Mouse (Mus musculus) heart, embryonic 15.5 days (tissue): ENCODE measurements around the gene Arntl2. TPM values are rescaled to one million over a fixed set of nuclear protein-coding genes. Genes with fewer than 3 reads are reported as not detected.

Experiments used
- ATAC-seq: fragments of 200-750 bp; cut with Nextera tagmentation; replicated peaks from 2 replicates; pipeline ENCODE4 v1.8.0; 2017; ENCODE audit warnings: low read depth, moderate TSS enrichment; ENCODE audit not compliant: insufficient number of reproducible peaks, insufficient read depth, low FRiP score
- H3K27ac ChIP-seq: fragments of 300-500 bp; sonication (generic); 2 replicates; pipeline ENCODE4 v1.5.1; 2015; ENCODE audit warnings: mild to moderate bottlenecking, inconsistent platforms
- H3K27me3 ChIP-seq: fragments of 300-500 bp; sonication (generic); 2 replicates; pipeline ENCODE4 v1.6.1; 2015; ENCODE audit warnings: inconsistent platforms
- H3K36me3 ChIP-seq: fragments of 300-500 bp; sonication (generic); 2 replicates; pipeline ENCODE4 v1.6.1; 2015; ENCODE audit warnings: mild to moderate bottlenecking, inconsistent platforms
- H3K4me1 ChIP-seq: fragments of 300-500 bp; sonication (generic); replicated peaks from 2 replicates; pipeline ENCODE4 v1.6.1; 2015; ENCODE audit warnings: inconsistent platforms
- H3K4me2 ChIP-seq: fragments of 300-500 bp; sonication (generic); 2 replicates; pipeline ENCODE4 v1.6.1; 2015; ENCODE audit warnings: inconsistent platforms, mild to moderate bottlenecking, moderate library complexity
- H3K4me3 ChIP-seq: fragments of 300-500 bp; sonication (generic); 2 replicates; pipeline ENCODE4 v1.5.1; 2015; ENCODE audit warnings: mild to moderate bottlenecking, inconsistent platforms
- H3K9ac ChIP-seq: fragments of 300-500 bp; sonication (generic); 2 replicates; pipeline ENCODE4 v1.6.1; 2015; ENCODE audit warnings: mild to moderate bottlenecking, inconsistent platforms
- H3K9me3 ChIP-seq: fragments of 300-500 bp; sonication (generic); replicated peaks from 2 replicates; pipeline ENCODE4 v1.6.1; 2016; ENCODE audit warnings: inconsistent platforms
- WGBS: fragments of 180-500 bp; shearing (Covaris S2); methylation state at CpG from one replicate; pipeline ENCODE4 v1.1.7; 2015; ENCODE audit warnings: mixed read lengths; 5-methylcytosine and 5-hydroxymethylcytosine counted together
- polyA plus RNA-seq: library from polyadenylated mRNA; unstranded; fragments of >200 nt; fragmentation: Nextera tagmentation; extraction: Ambion mirVana; gene quantifications from 2 replicates; pipeline ENCODE4 v1.2.1, GENCODE M21; 2015

The Arntl2 gene
- polyA plus RNA-seq, 1 experiment from 2014 or later = 2.6 TPM

DNA sequence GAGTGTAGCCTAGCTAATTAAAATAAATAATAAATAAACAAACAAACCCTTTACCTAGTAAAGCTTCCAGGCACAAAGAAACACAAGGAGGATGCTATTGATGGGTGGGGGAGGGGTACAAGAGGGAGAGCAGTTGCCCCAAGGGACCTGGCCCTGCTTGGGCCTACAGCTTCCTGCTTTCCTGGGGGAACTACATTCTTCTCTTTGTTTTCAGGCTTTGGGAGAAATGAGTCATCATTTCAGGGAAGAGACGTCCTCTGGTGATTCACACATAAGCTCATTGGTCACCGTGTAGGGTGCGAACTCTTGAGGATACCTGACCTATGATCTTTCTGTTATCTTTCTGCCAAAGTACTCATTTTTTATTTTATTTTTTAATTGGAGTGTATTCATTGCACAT, 2.3 kb upstream of the Arntl2 start:
- 47% methylated on average over 3 of the region's 3 CpGs for WGBS
- no peak overlapping the region for H3K27ac ChIP-seq
- no peak overlapping the region for H3K4me3 ChIP-seq
- no peaks in the 10 kb centered on the region for H3K36me3 ChIP-seq
- no peak overlapping the region for H3K9ac ChIP-seq
- no peaks in the 10 kb centered on the region for H3K9me3 ChIP-seq
- H3K27me3 ChIP-seq = no peaks in the 10 kb centered on the region
- peaks cover 15% of the 10 kb centered on the region for H3K4me1 ChIP-seq
- no peak for ATAC-seq
- no peak overlapping the region for H3K4me2 ChIP-seq

- no peak overlapping the region; the same call in 1 of the 2 replicates for H3K27ac ChIP-seq
- peak overlapping the region; percentile 64 for H3K9ac ChIP-seq
- H3K4me3 ChIP-seq = peak overlapping the region; percentile 60
- H3K36me3 ChIP-seq = no peaks in the 10 kb centered on the region
- no peaks in the 10 kb centered on the region for H3K9me3 ChIP-seq
- peak; percentile 4; the same call in 1 of the 2 replicates for ATAC-seq
- peaks cover 15% of the 10 kb centered on the region for H3K4me1 ChIP-seq
- peak overlapping the region; percentile 92 for H3K4me2 ChIP-seq
- WGBS = 11% methylated on average over 22 of the region's 22 CpGs
- no peaks in the 10 kb centered on the region for H3K27me3 ChIP-seq
These were observed 510 bp upstream of the Arntl2 start for GRCm38 (mm10) chr6:146795166-146795923.

DNA sequence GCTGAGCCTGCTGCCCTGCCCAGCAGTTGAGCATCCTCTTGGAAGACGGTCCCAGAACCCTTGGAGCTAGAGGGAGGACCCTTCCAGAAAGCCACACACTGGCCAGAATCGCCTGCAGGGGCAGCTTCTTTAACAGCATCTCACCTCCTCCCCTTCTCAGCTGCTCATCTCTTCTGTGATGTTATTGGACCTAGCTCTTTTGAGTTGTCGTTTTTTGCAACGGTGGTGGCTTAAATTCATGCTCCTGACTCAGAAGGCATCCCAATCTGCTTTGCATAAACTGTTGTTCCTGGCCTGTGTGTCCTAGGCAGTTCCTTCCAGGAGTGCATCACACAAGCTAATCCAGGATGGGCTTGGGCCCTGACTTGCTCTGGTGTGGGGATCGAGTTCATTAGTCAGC, 1.6 kb downstream of the Arntl2 start:
- WGBS = 60% methylated on average over 5 of the region's 5 CpGs
- no peaks in the 10 kb centered on the region for H3K27me3 ChIP-seq
- H3K27ac ChIP-seq = no peak overlapping the region
- no peak overlapping the region for H3K9ac ChIP-seq
- H3K4me3 ChIP-seq = no peak overlapping the region
- no peaks in the 10 kb centered on the region for H3K9me3 ChIP-seq
- peaks cover 15% of the 10 kb centered on the region for H3K4me1 ChIP-seq
- H3K36me3 ChIP-seq = no peaks in the 10 kb centered on the region
- ATAC-seq = no peak
- no peak overlapping the region for H3K4me2 ChIP-seq

DNA sequence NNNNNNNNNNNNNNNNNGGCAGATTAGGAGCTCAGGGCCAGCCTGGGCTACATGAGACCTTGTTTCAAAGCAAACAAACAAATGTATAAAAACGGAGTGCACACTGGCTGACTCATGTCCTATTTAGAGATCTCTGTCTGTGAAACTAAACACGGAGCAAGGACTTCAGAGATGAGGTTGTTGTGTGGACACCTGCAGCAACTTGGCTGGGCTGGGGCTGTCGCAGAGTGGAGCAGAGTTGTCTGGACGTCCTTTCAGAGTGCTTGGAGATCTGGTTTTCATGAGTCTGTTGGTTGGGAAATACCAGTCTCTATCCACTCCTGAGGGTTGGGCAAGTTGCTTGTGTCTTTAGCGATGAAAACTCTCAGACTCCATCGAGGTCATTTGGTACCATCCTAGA, 14.1 kb downstream of the Arntl2 start:
- no peak for ATAC-seq
- H3K4me2 ChIP-seq = no peak overlapping the region
- no peak overlapping the region for H3K4me3 ChIP-seq
- 90% methylated on average over 6 of the region's 6 CpGs for WGBS
- H3K4me1 ChIP-seq = peaks cover 2% of the 10 kb centered on the region; the same call in 1 of the 2 replicates
- H3K36me3 ChIP-seq = peaks cover 12% of the 10 kb centered on the region
- no peak overlapping the region for H3K9ac ChIP-seq
- no peaks in the 10 kb centered on the region for H3K27me3 ChIP-seq
- H3K9me3 ChIP-seq = no peaks in the 10 kb centered on the region
- H3K27ac ChIP-seq = no peak overlapping the region

DNA sequence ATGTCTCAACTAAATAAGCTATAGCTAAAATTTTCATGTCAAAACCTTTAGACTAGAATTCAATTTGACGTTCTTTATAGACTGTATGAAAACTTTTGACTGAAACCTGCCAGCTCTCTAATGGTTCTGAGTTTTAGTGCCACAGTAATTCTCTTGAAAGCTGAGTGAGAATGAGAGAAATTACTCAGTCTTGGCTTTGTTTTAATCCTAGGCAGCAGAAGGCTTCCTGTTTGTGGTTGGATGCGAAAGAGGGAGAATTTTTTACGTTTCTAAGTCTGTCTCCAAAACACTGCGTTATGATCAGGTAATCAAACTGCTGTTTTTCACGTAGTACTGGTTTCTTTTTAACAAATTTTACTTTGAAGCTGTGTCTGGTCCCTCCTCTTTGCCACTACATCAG, 17.2 kb downstream of the Arntl2 start:
- no peaks in the 10 kb centered on the region for H3K9me3 ChIP-seq
- 85% methylated on average over 5 of the region's 5 CpGs for WGBS
- H3K36me3 ChIP-seq = peaks cover 12% of the 10 kb centered on the region
- no peaks in the 10 kb centered on the region for H3K27me3 ChIP-seq
- H3K27ac ChIP-seq = no peak overlapping the region
- no peaks in the 10 kb centered on the region for H3K4me1 ChIP-seq
- H3K4me2 ChIP-seq = no peak overlapping the region
- no peak for ATAC-seq
- no peak overlapping the region for H3K9ac ChIP-seq
- H3K4me3 ChIP-seq = no peak overlapping the region

GRCm38 (mm10) chr6:146820177-146820965, 24.5 kb downstream of the Arntl2 start:
- Histone ChIP-seq H3K9me3 (no peaks in the 10 kb centered on the region), H3K36me3 (no peaks in the 10 kb centered on the region), H3K4me2 (no peak overlapping the region), H3K4me1 (no peaks in the 10 kb centered on the region), H3K27ac (no peak overlapping the region), H3K9ac (no peak overlapping the region), H3K27me3 (no peaks in the 10 kb centered on the region), H3K4me3 (no peak overlapping the region)
- no peak for ATAC-seq
- WGBS = 82% methylated on average over 29 of the region's 29 CpGs

DNA sequence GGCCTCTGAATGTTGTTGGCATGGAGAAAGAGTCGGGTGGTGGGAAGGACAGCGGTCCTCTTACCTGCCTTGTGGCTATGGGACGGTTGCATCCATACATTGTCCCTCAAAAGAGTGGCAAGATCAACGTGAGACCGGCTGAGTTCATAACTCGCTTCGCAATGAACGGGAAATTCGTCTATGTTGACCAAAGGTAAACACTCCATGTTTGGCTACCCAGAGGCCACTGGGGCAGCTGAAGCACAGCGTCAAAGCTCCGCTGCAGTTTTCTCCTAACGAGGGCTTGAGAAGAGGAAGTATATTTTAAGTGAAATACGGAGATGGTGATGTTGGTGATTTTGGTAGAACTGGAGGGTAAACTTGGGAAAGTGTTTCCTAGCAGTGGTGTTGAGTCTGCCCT, 26.1 kb downstream of the Arntl2 start:
- Histone ChIP-seq H3K4me1 (no peaks in the 10 kb centered on the region), H3K9ac (no peak overlapping the region), H3K4me2 (no peak overlapping the region), H3K36me3 (no peaks in the 10 kb centered on the region), H3K27me3 (no peaks in the 10 kb centered on the region), H3K27ac (no peak overlapping the region), H3K9me3 (no peaks in the 10 kb centered on the region), H3K4me3 (no peak overlapping the region)
- ATAC-seq = no peak
- 88% methylated on average over 13 of the region's 13 CpGs for WGBS

DNA sequence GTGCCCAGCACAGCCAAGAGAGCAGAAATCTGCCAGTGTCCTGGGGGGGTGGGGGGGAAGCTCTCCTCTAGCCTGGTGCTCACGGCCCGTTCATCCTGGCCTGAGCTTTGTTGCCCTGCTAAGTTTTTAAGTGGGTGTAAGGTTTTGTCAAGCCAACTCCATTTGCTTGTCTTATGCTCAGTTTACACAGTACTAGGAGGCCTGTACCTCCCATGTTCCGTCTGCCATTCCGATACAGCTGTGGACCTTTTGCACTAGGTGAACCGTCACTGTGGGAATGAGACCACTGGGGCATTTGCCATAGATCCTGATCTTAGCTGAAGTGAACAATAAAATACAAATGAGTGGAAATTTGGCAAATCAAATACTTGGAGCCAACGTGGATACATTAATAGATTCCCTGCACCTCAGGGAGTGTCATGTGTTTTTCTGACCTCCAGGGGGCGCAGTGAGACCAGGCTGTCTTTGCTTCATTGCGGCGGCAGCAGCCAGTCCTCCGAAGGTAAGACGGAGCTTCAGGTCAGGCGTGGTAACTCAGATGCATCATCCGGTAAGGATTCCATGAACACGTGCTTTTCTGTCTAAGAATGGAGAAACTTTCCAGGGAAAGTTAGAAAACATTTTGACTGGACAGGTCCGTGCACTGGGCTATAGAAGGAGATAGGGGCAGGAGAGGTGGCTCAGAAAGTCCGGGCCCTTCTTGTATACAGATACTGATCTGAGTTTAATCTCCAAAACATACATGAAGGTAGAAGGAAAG, 29.1 kb downstream of the Arntl2 start:
- Histone ChIP-seq H3K4me2 (no peak overlapping the region), H3K36me3 (no peaks in the 10 kb centered on the region), H3K27ac (no peak overlapping the region), H3K4me3 (no peak overlapping the region), H3K9me3 (no peaks in the 10 kb centered on the region), H3K4me1 (no peaks in the 10 kb centered on the region), H3K27me3 (no peaks in the 10 kb centered on the region), H3K9ac (no peak overlapping the region)
- 45% methylated on average over 16 of the region's 16 CpGs for WGBS
- no peak for ATAC-seq

GRCm38 (mm10) chr6:146825487-146825773, 29.6 kb downstream of the Arntl2 start:
- H3K9ac ChIP-seq = no peak overlapping the region
- H3K36me3 ChIP-seq = no peaks in the 10 kb centered on the region
- no peaks in the 10 kb centered on the region for H3K9me3 ChIP-seq
- no peaks in the 10 kb centered on the region for H3K27me3 ChIP-seq
- no peak overlapping the region for H3K4me2 ChIP-seq
- no peak for ATAC-seq
- H3K4me3 ChIP-seq = no peak overlapping the region
- no peak overlapping the region for H3K27ac ChIP-seq
- 74% methylated on average over 1 of the region's 1 CpGs for WGBS
- no peaks in the 10 kb centered on the region for H3K4me1 ChIP-seq

DNA sequence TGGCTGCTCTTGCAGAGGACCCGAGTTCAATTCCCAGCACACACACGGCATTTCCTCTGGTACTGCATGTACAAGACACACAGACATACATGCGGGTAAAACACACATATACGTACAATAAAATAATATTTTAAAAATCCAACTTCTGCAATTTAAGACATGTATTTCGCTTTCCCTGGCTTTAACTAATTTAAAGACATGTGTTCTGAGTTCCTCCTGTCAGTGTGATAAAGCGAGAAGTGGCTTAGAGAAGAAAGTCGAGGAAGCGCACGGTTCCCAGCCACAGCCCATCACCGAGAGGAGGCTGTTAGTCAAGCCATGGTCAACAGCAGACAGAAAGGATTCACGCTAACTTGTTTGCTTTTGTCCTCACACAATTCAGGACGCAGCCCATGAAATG, 35.5 kb downstream of the Arntl2 start:
- Histone ChIP-seq H3K27me3 (no peaks in the 10 kb centered on the region), H3K36me3 (no peaks in the 10 kb centered on the region), H3K27ac (no peak overlapping the region), H3K4me2 (no peak overlapping the region), H3K4me3 (no peak overlapping the region), H3K4me1 (peaks cover 12% of the 10 kb centered on the region), H3K9ac (no peak overlapping the region), H3K9me3 (no peaks in the 10 kb centered on the region)
- no peak for ATAC-seq
- WGBS = 87% methylated on average over 12 of the region's 12 CpGs

DNA sequence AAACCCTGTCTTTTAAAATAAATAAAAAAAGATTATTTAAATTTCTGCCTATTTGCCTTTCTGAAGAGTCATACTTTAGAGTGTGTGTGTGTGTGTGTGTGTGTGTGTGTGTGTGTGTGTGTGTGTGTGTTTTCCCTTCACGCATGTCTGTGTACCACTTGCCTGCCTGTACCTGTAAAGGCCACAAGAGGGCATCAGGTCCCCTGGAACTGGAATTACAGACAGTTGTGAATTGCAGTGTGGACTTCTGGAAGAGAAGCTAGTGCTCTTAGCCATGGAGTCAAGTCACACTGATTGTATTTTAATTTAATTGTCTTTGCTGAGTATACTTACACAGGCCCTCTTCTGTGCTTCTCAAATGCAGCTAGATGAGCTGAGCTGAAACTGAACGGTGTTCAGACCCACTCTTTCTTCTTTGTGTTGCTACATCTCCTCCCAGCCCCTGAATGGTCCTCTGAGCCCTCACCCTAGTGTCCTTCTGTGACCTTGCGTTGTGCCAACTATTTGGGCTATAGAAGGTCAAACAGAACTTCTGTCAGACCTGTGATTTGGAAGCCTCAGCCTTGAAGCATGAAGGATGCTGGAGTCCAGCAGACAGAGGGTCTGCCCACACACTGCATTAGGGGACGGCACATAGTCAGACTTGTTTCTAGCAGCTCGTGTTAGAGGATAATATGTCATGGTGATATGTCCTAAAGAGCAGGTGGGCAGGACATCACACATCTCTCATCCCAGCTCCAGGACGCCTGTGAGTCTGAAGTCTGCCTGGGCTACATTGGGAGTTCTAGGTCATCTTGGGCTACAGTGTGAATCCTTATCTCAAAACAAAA, 37.8 kb downstream of the Arntl2 start:
- ATAC-seq = peak; percentile 37; the same call in 1 of the 2 replicates
- H3K27ac ChIP-seq = no peak overlapping the region
- WGBS = 65% methylated on average over 6 of the region's 6 CpGs
- H3K4me3 ChIP-seq = no peak overlapping the region
- no peaks in the 10 kb centered on the region for H3K36me3 ChIP-seq
- peaks cover 19% of the 10 kb centered on the region for H3K4me1 ChIP-seq
- H3K27me3 ChIP-seq = no peaks in the 10 kb centered on the region
- no peak overlapping the region for H3K4me2 ChIP-seq
- H3K9me3 ChIP-seq = no peaks in the 10 kb centered on the region
- no peak overlapping the region for H3K9ac ChIP-seq
